ENCODE assay signal across 25 mouse cellular contexts in genomic region chr5:103370456-103370855, GRCm38 (mm10). TPM values are rescaled to one million over a fixed set of nuclear protein-coding genes. Genes with fewer than 3 reads are reported as not detected.
DNase-seq lines count a peak whose midpoint lies in the region; ATAC-seq and TF ChIP-seq lines count a peak whose summit lies in the region.
"Had no signal": no experiment of that assay in that cellular context is flagged by ENCODE, and none has a peak within 500 bp of the region (broad histone marks: within the 10 kb centered on the region; RNA-seq: fewer than 3 reads in every experiment).

No protein-coding gene starts in this region.

- no peak overlapping the region for H3K4me2 ChIP-seq in embryonic facial prominence, embryonic 14.5 days (ENCODE audit: low read depth, low read length)
- no peak overlapping the region for H3K4me2 ChIP-seq in kidney, postnatal 0 days (ENCODE audit: low read length)
- H3K4me2 ChIP-seq in lung, postnatal 0 days (replicated peaks; ENCODE audit: low read depth, low read length) = no peak overlapping the region
- H3K4me2 ChIP-seq: embryonic facial prominence, embryonic 13.5 days; forebrain, embryonic 13.5 days; heart, embryonic 13.5 days; hindbrain, embryonic 13.5 days had no signal

- TF ChIP-seq CTCF in kidney, postnatal 0 days (IDR thresholded peaks at IDR 0.05; ENCODE audit: low read depth) = no peak
- no peak for TF ChIP-seq CTCF in lung, postnatal 0 days (IDR thresholded peaks at IDR 0.05)

- H3K9me3 ChIP-seq in embryonic facial prominence, embryonic 14.5 days (ENCODE audit: control insufficient read depth, low read length) = no peaks in the 10 kb centered on the region
- H3K9me3 ChIP-seq in embryonic facial prominence, embryonic 10.5 days = peaks cover 3% of the 10 kb centered on the region; the same call in 1 of the 2 replicates
- H3K9me3 ChIP-seq in kidney, postnatal 0 days (replicated peaks; ENCODE audit: low read length) = no peaks in the 10 kb centered on the region
- no peaks in the 10 kb centered on the region for H3K9me3 ChIP-seq in lung, postnatal 0 days (ENCODE audit: low read length)
- H3K9me3 ChIP-seq: embryonic facial prominence, embryonic 13.5 days; forebrain, embryonic 13.5 days; heart, embryonic 10.5 days; hindbrain, embryonic 13.5 days had no signal

- H3K4me3 ChIP-seq in embryonic facial prominence, embryonic 14.5 days (ENCODE audit: low read depth, low read length) = no peak overlapping the region
- H3K4me3 ChIP-seq in embryonic facial prominence, embryonic 10.5 days = no peak overlapping the region
- H3K4me3 ChIP-seq in kidney, postnatal 0 days (replicated peaks; ENCODE audit: low read depth, low read length) = no peak overlapping the region
- no peak overlapping the region for H3K4me3 ChIP-seq in lung, postnatal 0 days (ENCODE audit: low read depth, low read length)
- H3K4me3 ChIP-seq: embryonic facial prominence, embryonic 13.5 days; forebrain, embryonic 10.5 days; forebrain, embryonic 13.5 days; heart, adult 2 months; heart, embryonic 10.5 days; heart, embryonic 13.5 days; hindbrain, embryonic 10.5 days; hindbrain, embryonic 13.5 days had no signal

- H3K27ac ChIP-seq in embryonic facial prominence, embryonic 14.5 days (replicated peaks; ENCODE audit: low read depth, low read length) = no peak overlapping the region
- no peak overlapping the region for H3K27ac ChIP-seq in embryonic facial prominence, embryonic 10.5 days (replicated peaks)
- H3K27ac ChIP-seq in kidney, postnatal 0 days = no peak overlapping the region
- no peak overlapping the region for H3K27ac ChIP-seq in lung, postnatal 0 days (ENCODE audit: low read length)
- H3K27ac ChIP-seq: embryonic facial prominence, embryonic 13.5 days; forebrain, embryonic 10.5 days; forebrain, embryonic 13.5 days; heart, adult 2 months; heart, embryonic 10.5 days; heart, embryonic 13.5 days; hindbrain, embryonic 10.5 days; hindbrain, embryonic 13.5 days had no signal

- H3K36me3 ChIP-seq in embryonic facial prominence, embryonic 14.5 days (ENCODE audit: control insufficient read depth, insufficient read depth, low read length) = no peaks in the 10 kb centered on the region
- H3K36me3 ChIP-seq in embryonic facial prominence, embryonic 10.5 days (replicated peaks) = no peaks in the 10 kb centered on the region
- H3K36me3 ChIP-seq in kidney, postnatal 0 days (ENCODE audit: insufficient read depth, low read length) = no peaks in the 10 kb centered on the region
- no peaks in the 10 kb centered on the region for H3K36me3 ChIP-seq in lung, postnatal 0 days (ENCODE audit: insufficient read depth, low read length)
- H3K36me3 ChIP-seq: embryonic facial prominence, embryonic 13.5 days; forebrain, embryonic 10.5 days; heart, embryonic 10.5 days; heart, embryonic 13.5 days; hindbrain, embryonic 10.5 days; hindbrain, embryonic 13.5 days had no signal

- TF ChIP-seq EP300 in lung, postnatal 0 days (IDR thresholded peaks at IDR 0.05) = no peak

- peak; percentile 8; the same call in 1 of the 2 replicates for ATAC-seq in embryonic facial prominence, embryonic 14.5 days (ENCODE audit: low read depth)
- no peak for ATAC-seq in kidney, postnatal 0 days (replicated peaks; ENCODE audit: low FRiP score, low read depth)
- no peak for ATAC-seq in lung, postnatal 0 days
- ATAC-seq: forebrain, embryonic 13.5 days; hindbrain, embryonic 16.5 days; Patski had no signal

- no peak overlapping the region for H3K9ac ChIP-seq in embryonic facial prominence, embryonic 14.5 days (ENCODE audit: low read depth, low read length)
- no peak overlapping the region for H3K9ac ChIP-seq in kidney, postnatal 0 days (ENCODE audit: low read depth, low read length)
- H3K9ac ChIP-seq in lung, postnatal 0 days (replicated peaks; ENCODE audit: low read depth) = no peak overlapping the region
- H3K9ac ChIP-seq: embryonic facial prominence, embryonic 13.5 days; forebrain, embryonic 13.5 days; heart, embryonic 13.5 days; hindbrain, embryonic 13.5 days had no signal

- peak; percentile 70 for DNase-seq in embryonic facial prominence, embryonic 14.5 days (ENCODE audit: low spot score)
- DNase-seq in embryonic facial prominence, embryonic 10.5 days (ENCODE audit: low spot score) = no peak
- DNase-seq in kidney, postnatal 0 days (ENCODE audit: low spot score) = peak; percentile 46
- no peak for DNase-seq in kidney, adult 11 months
- DNase-seq in lung, postnatal 0 days (ENCODE audit: low spot score) = peak; percentile 67
- no peak for DNase-seq in lung, postnatal 4 days
- peak; percentile 33 for DNase-seq in NIH3T3 (ENCODE audit: low read depth)
- no peak for DNase-seq in right cerebral cortex, postnatal 36 days (ENCODE audit: low spot score in 2 of 2)
- DNase-seq: adrenal gland, adult 2 months; adrenal gland, postnatal 14 days; cerebellum, adult 11 months; cerebellum, adult 2 months; cerebellum, adult 9-11 months; cerebellum, postnatal 25 days; gastrocnemius, postnatal 25 days; heart, adult 2 months had no signal

- 60% methylated on average over 4 of the region's 4 CpGs for WGBS in embryonic facial prominence, embryonic 14.5 days
- 85% methylated on average over 4 of the region's 4 CpGs for WGBS in embryonic facial prominence, embryonic 10.5 days
- WGBS in kidney, postnatal 0 days = 70% methylated on average over 4 of the region's 4 CpGs
- WGBS in lung, postnatal 0 days = 40% methylated on average over 4 of the region's 4 CpGs

- H3K4me1 ChIP-seq in embryonic facial prominence, embryonic 14.5 days (ENCODE audit: control insufficient read depth, insufficient read depth, low read length) = no peaks in the 10 kb centered on the region
- H3K4me1 ChIP-seq in embryonic facial prominence, embryonic 10.5 days = peaks cover 17% of the 10 kb centered on the region
- H3K4me1 ChIP-seq in kidney, postnatal 0 days (replicated peaks; ENCODE audit: insufficient read depth, low read length) = peaks cover 17% of the 10 kb centered on the region
- no peaks in the 10 kb centered on the region for H3K4me1 ChIP-seq in lung, postnatal 0 days (ENCODE audit: insufficient read depth, low read depth, low read length)
- H3K4me1 ChIP-seq: forebrain, embryonic 13.5 days; heart, embryonic 10.5 days; hindbrain, embryonic 13.5 days had no signal

- H3K27me3 ChIP-seq in embryonic facial prominence, embryonic 14.5 days (replicated peaks; ENCODE audit: control insufficient read depth, insufficient read depth, low read length) = no peaks in the 10 kb centered on the region
- no peaks in the 10 kb centered on the region for H3K27me3 ChIP-seq in embryonic facial prominence, embryonic 10.5 days (replicated peaks; ENCODE audit: low read depth, poor library complexity, severe bottlenecking)
- H3K27me3 ChIP-seq in kidney, postnatal 0 days (ENCODE audit: insufficient read depth, low read length) = no peaks in the 10 kb centered on the region
- H3K27me3 ChIP-seq in lung, postnatal 0 days (replicated peaks; ENCODE audit: insufficient read depth, low read length) = no peaks in the 10 kb centered on the region
- H3K27me3 ChIP-seq: embryonic facial prominence, embryonic 13.5 days; forebrain, embryonic 13.5 days; hindbrain, embryonic 13.5 days; Patski had no signal

RNA-seq across cellular contexts. Expression of gene Ptpn13, which starts 54.5 kb away (rescaled TPM):
- polyA plus RNA-seq in embryonic facial prominence, embryonic 14.5 days (2014; fragmentation: Nextera tagmentation; extraction: Ambion mirVana) = 16.6 and 20.0 TPM in 2 replicates
- 15.6 and 18.8 TPM in 2 replicates for polyA plus RNA-seq in embryonic facial prominence, embryonic 10.5 days (2016; fragmentation: Nextera tagmentation; extraction: Ambion mirVana)
- polyA plus RNA-seq in kidney, postnatal 0 days (2015; fragmentation: Nextera tagmentation; extraction: Ambion mirVana) = 20.4 and 20.8 TPM in 2 replicates
- polyA plus RNA-seq in lung, postnatal 0 days (2015; fragmentation: Nextera tagmentation; extraction: Ambion mirVana) = 8.9 and 9.4 TPM in 2 replicates

Comparison
In these comparisons a context has a peak if more than half of its experiments do, and no peak if none do; other contexts are left out.
1. DNase-seq: peak in embryonic facial prominence, embryonic 14.5 days (single experiment), kidney, postnatal 0 days (single experiment), lung, postnatal 0 days (single experiment) and NIH3T3 (single experiment); none in embryonic facial prominence, embryonic 10.5 days (single experiment), kidney, adult 11 months (single experiment), lung, postnatal 4 days (0 of 2) and right cerebral cortex, postnatal 36 days (0 of 2).